Mouse (Mus musculus) cerebellum, adult 18-20 months (tissue): Measurements from ENCODE around the gene Vmn1r151.
"Not testable (repeated sequence)": the region's sequence is repeated elsewhere in the genome, so short reads cannot be mapped to it uniquely, and the experiment has no call there.

Experiments
- DNase-seq, 2 experiments: peaks; one replicate each; pipeline ENCODE4 v3.0.0; 2021

Vmn1r151 gene

GRCm38 (mm10) chr7:22499578-22499977, at the start of gene Vmn1r151:
Gene Vmn1r151 (minus strand): TSS chr7:22499678.
- not testable (repeated sequence) for DNase-seq

- not testable (repeated sequence) for DNase-seq
These were observed 35.3 kb upstream of the Vmn1r151 start, which contains the start of gene Gm8677 for GRCm38 (mm10) chr7:22534787-22535186. Gene Gm8677 (minus strand): TSS chr7:22534887.

- DNase-seq: not testable (repeated sequence)
These were observed 23.2 kb upstream of the Vmn1r151 start, which contains the start of gene Vmn1r152 for GRCm38 (mm10) chr7:22522667-22523066. Gene Vmn1r152 (plus strand): TSS chr7:22522967.

GRCm38 (mm10) chr7:22463975-22464374, 35.5 kb downstream of the Vmn1r151 start, which contains the start of gene Gm10665:
Gene Gm10665 (minus strand): TSS chr7:22464075.
- not testable (repeated sequence) for DNase-seq
